ENCODE assay signal across 7 mouse cellular contexts in the genomic region with DNA sequence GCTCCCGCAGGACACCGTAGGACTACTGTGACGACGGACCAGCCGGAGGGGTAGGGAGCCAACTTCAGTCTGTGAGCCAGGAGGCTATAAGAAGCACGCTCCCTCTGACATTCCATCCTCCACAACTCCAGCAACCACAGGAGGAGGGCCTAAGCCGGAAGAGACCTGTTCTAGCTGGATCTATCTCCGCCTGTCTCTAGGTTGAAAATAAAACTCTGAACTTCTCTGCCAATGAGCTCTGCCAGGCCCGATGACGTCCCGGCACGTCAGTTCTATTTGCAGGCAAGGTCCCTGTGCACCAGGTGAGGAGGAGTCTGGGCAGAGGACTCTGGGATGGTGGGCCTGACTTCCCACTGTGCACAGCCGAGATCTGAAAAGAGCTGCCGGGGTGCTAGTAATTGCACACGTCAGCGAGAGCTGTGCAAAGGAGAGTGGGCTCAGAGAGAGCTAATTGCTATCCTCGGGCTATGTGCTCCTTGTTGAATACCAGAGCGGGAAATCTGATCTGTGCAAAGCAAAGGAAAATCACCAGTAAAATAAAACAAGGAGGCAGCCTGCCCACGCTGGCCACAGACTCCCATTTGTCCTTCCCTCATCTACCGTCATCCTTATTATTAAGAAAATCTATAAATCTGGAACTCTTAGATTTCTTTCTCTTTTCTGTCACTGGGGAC. TPM values are rescaled to one million over a fixed set of nuclear protein-coding genes. Genes with fewer than 3 reads are reported as not detected.
DNase-seq lines count a peak whose midpoint lies in the region; ATAC-seq lines count a peak whose summit lies in the region.

No protein-coding gene starts in this region.

- no peaks in the 10 kb centered on the region for H3K36me3 ChIP-seq in intestine, embryonic 16.5 days (ENCODE audit: control insufficient read depth, insufficient read depth, low read length)

- no peaks in the 10 kb centered on the region for H3K27me3 ChIP-seq in intestine, embryonic 16.5 days (replicated peaks; ENCODE audit: control insufficient read depth, insufficient read depth, low read length)

- 4% methylated on average over 20 of the region's 20 CpGs for WGBS in intestine, embryonic 16.5 days

- no peaks in the 10 kb centered on the region for H3K9me3 ChIP-seq in intestine, embryonic 16.5 days (ENCODE audit: control insufficient read depth, low read length)

- ATAC-seq in intestine, embryonic 16.5 days, result peak; percentile 83
- ATAC-seq in megakaryocyte-erythroid progenitor cell, adult 5-6 weeks (replicated peaks; ENCODE audit: low FRiP score, low TSS enrichment, poor library complexity, severe bottlenecking), result peak; percentile 60

- peak; percentile 84 for DNase-seq in adrenal gland, postnatal 14 days
- DNase-seq in embryo, embryonic 9.5 days (ENCODE audit: extremely low spot score), result peak; percentile 87
- peak; percentile 99 for DNase-seq in heart, adult 11 months
- DNase-seq in left cerebral cortex, postnatal 36 days (ENCODE audit: low spot score in 2 of 2), result peak; percentile 86 to 88
- DNase-seq in right cerebral cortex, postnatal 25 days, result peak; percentile 87

- intact Hi-C loops in left cerebral cortex, postnatal 36 days (cut with DNase I), result loop anchor here (1.0 to 5.0 kb wide), 4 partner anchors 39 to 152 kb away; no protein-coding TSS in a partner anchor

- peak overlapping the region; percentile 92 for H3K27ac ChIP-seq in intestine, embryonic 16.5 days (ENCODE audit: low read length)

- H3K4me1 ChIP-seq in intestine, embryonic 16.5 days (ENCODE audit: control insufficient read depth, insufficient read depth, low read length), result peaks cover 27% of the 10 kb centered on the region

- peak overlapping the region; percentile 51 for H3K4me2 ChIP-seq in intestine, embryonic 16.5 days (ENCODE audit: low read depth, low read length)

- peak overlapping the region; percentile 67 for H3K9ac ChIP-seq in intestine, embryonic 16.5 days (ENCODE audit: low read depth, low read length)

- peak overlapping the region; percentile 31 for H3K4me3 ChIP-seq in intestine, embryonic 16.5 days (ENCODE audit: low read length)

RNA-seq across cellular contexts. Expression of a gene that starts 58.7 kb away (rescaled TPM):
- 8.8 and 10.2 TPM in 2 replicates for total RNA-seq in adrenal gland, postnatal 14 days (2021)
- 3.6 and 4.0 TPM in 2 replicates for polyA plus RNA-seq in intestine, embryonic 16.5 days (2015; fragmentation: Nextera tagmentation; extraction: Ambion mirVana)
- 10 to 100 TPM in 1 of 2 experiments, 1 to 10 TPM in 1; 6.2 to 11.9 TPM for total RNA-seq in left cerebral cortex, postnatal 36 days (2021)
- total RNA-seq in megakaryocyte-erythroid progenitor cell, adult 5-6 weeks (2014; fragmentation: Nextera tagmentation), result 8.5 and 10.6 TPM in 2 replicates
- total RNA-seq in megakaryocyte-erythroid progenitor cell, adult 5-6 weeks (2017), result 4.4 and 7.6 TPM in 2 replicates

Comparison
In these comparisons a context has a peak if more than half of its experiments do, and no peak if none do; other contexts are left out.
1. Peak in every context shown above with its lines: DNase-seq, ATAC-seq, H3K4me3 ChIP-seq and H3K27ac ChIP-seq.